Mouse (Mus musculus) heart, embryonic 14.5 days (tissue): Measurements from ENCODE around the gene Bsx. TPM values are rescaled to one million over a fixed set of nuclear protein-coding genes. Genes with fewer than 3 reads are reported as not detected.

ENCODE experiments used
- polyA plus RNA-seq: library from polyadenylated mRNA; unstranded; fragments of >200 nt; fragmentation: Nextera tagmentation; extraction: Ambion mirVana; gene quantifications from 2 replicates; pipeline ENCODE4 v1.2.1, GENCODE M21; 2014

Gene Bsx
- polyA plus RNA-seq, 1 experiment from 2014 or later = not detected

Other genes starting within 250 kb of the Bsx start
- not detected in 2 replicates for gene Gm21915, start 203.5 kb upstream of the Bsx start, polyA plus RNA-seq
- gene Clmp, start 188.2 kb upstream of the Bsx start, polyA plus RNA-seq = 8.9 and 13.4 TPM in 2 replicates
- 1,682 and 1,761 TPM in 2 replicates for gene Hspa8, start 73.1 kb upstream of the Bsx start, polyA plus RNA-seq
- gene Jhy, start 90.0 kb downstream of the Bsx start, polyA plus RNA-seq = not detected in 2 replicates
- gene Crtam, start 130.5 kb downstream of the Bsx start, polyA plus RNA-seq = not detected in 2 replicates